Mouse (Mus musculus): ENCODE data around the gene Gimap3.

GRCm38 (mm10) chr6:48817815-48818214 is 47.2 kb upstream of the Gimap3 start:
- 0 out of 2 replicates have a peak, but pooled peaks have one; percentile 6 for TF ChIP-seq EP300 (IDR thresholded peaks at IDR 0.05)
- peak; percentile 95 for TF ChIP-seq CTCF (IDR thresholded peaks at IDR 0.05)
